Mouse (Mus musculus) lung, postnatal 0 days (tissue): ENCODE results near the gene Olfr323.

Experiments used
- CTCF ChIP-seq: IDR thresholded peaks from 2 replicates; pipeline ENCODE4 v1.5.1; 2016; ENCODE audit warnings: antibody characterized with exemption, mild to moderate bottlenecking
- EP300 ChIP-seq: IDR thresholded peaks from 2 replicates; pipeline ENCODE4 v1.6.1; 2016; ENCODE audit warnings: antibody characterized with exemption, mild to moderate bottlenecking, control low read depth

GRCm38 (mm10) chr11:58634878-58635277 is 4.6 kb upstream of the Olfr323 start:
- TF ChIP-seq CTCF (no peak), EP300 (no peak)
